Mouse (Mus musculus) kidney, embryonic 16.5 days (tissue): ENCODE results near the gene Sfn. TPM values are rescaled to one million over a fixed set of nuclear protein-coding genes. Genes with fewer than 3 reads are reported as not detected.
A peak's percentile ranks its signal among the peaks of the same experiment; 100 is the strongest.

Experiments used
- ATAC-seq: fragments of 200-750 bp; cut with Nextera tagmentation; 2 replicates; pipeline ENCODE4 v1.8.0; 2017; ENCODE audit warnings: moderate TSS enrichment; ENCODE audit not compliant: low FRiP score, low TSS enrichment
- H3K27ac ChIP-seq: fragments of 300-500 bp; sonication (generic); 2 replicates; pipeline ENCODE4 v1.5.1; 2014; ENCODE audit warnings: low read length
- H3K27me3 ChIP-seq: fragments of 300-500 bp; sonication (generic); 2 replicates; pipeline ENCODE4 v1.6.1; 2014; ENCODE audit warnings: low read length, control low read depth, mixed read lengths; ENCODE audit not compliant: insufficient read depth
- H3K36me3 ChIP-seq: fragments of 300-500 bp; sonication (generic); 2 replicates; pipeline ENCODE4 v1.6.1; 2014; ENCODE audit warnings: low read length, control low read depth, mixed read lengths; ENCODE audit not compliant: insufficient read depth
- H3K4me1 ChIP-seq: fragments of 300-500 bp; sonication (generic); 2 replicates; pipeline ENCODE4 v1.6.1; 2014; ENCODE audit warnings: low read length, control low read depth, mixed read lengths; ENCODE audit not compliant: insufficient read depth
- H3K4me2 ChIP-seq: fragments of 300-500 bp; sonication (generic); replicated peaks from 2 replicates; pipeline ENCODE4 v1.6.1; 2014; ENCODE audit warnings: low read depth, low read length
- H3K4me3 ChIP-seq: fragments of 300-500 bp; sonication (generic); 2 replicates; pipeline ENCODE4 v1.5.1; 2014; ENCODE audit warnings: mild to moderate bottlenecking, low read length
- H3K9ac ChIP-seq: fragments of 300-500 bp; sonication (generic); replicated peaks from 2 replicates; pipeline ENCODE4 v1.6.1; 2014; ENCODE audit warnings: low read length
- H3K9me3 ChIP-seq: fragments of 300-500 bp; sonication (generic); 2 replicates; pipeline ENCODE4 v1.6.1; 2016; ENCODE audit warnings: low read length, control low read depth
- WGBS: fragments of 180-500 bp; shearing (Covaris S2); extraction: QIAGEN DNeasy Blood & Tissue Kit; methylation state at CpG from one replicate; pipeline ENCODE4 v1.1.7; 2014; 5-methylcytosine and 5-hydroxymethylcytosine counted together
- polyA plus RNA-seq: library from polyadenylated mRNA; unstranded; fragments of >200 nt; fragmentation: Nextera tagmentation; extraction: Ambion mirVana; gene quantifications from 2 replicates; pipeline ENCODE4 v1.2.1, GENCODE M21; 2015

Gene Sfn
- polyA plus RNA-seq, 1 experiment from 2014 or later: 20.7 TPM

DNA sequence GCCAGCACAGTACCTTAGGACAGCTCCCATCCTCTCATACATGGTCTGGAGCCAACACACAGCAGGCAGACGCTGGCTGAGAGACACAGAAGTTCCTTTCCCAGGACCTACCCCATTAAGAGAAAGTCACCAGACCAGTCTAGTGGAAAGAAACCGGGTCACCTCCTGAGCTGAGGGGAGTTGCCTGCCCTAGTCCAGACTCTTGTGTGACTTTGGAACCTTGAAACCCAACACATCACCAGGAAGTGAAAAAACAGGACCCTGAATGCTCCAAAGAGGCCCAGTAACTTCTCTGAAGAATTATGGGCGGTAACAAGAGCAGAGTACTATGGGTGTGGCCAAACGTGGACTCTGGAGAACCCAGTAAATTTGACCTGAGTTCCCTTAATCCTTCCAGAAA lies 3.4 kb downstream of the Sfn start:
- Histone ChIP-seq H3K4me3 (no peak overlapping the region), H3K9me3 (no peaks in the 10 kb centered on the region), H3K9ac (no peak overlapping the region), H3K27me3 (peaks cover 23% of the 10 kb centered on the region), H3K36me3 (no peaks in the 10 kb centered on the region; the same call in 1 of the 2 replicates), H3K27ac (peak overlapping the region; percentile 66), H3K4me2 (peak overlapping the region; percentile 92; the same call in 1 of the 2 replicates), H3K4me1 (peaks cover 28% of the 10 kb centered on the region)
- ATAC-seq: no peak
- WGBS: 25% methylated on average over 4 of the region's 4 CpGs

DNA sequence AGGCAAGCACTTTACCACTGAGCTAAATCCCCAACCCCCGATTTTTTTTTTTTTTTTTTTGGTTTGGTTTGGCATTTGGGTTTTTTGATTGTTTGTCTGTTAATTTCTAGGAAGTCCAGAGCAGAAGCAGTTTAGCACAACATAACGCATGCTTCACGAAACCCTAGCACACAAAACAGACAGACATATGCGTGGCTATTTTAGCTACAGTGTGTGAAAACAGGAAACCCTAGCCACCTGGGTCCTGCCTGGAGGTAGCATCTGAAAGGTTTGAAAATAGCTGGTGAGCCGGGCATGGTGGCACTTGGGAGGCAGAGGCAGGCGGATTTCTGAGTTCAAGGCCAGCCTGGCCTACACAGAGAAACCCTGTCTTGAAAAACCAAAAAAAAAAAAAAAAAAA lies 5.9 kb downstream of the Sfn start:
- H3K27ac ChIP-seq: no peak overlapping the region
- H3K9me3 ChIP-seq: no peaks in the 10 kb centered on the region

DNA sequence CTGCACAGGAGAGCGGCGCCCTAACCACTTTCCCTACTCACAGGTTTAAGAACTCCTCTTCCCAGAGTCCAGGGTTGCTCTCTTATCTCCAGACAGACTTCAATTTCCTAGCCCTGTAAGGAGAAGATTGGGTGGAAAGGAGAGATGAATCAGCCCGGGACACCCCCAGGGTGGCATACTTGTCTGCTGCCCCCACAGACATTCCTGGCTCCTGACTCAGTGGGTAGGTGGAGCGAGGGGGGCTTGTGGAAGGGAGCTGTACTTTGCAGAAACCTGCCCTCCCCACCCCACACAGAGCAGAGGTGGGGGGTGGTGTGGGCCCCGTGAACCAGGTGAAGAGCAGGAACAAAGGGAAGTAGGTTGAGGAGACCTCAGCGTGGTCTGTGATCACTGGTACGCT lies 6.4 kb downstream of the Sfn start:
- 69% methylated on average over 7 of the region's 7 CpGs for WGBS
- Histone ChIP-seq H3K4me2 (no peak overlapping the region), H3K4me1 (peaks cover 22% of the 10 kb centered on the region)

More for the DNA sequence above, 5.9 kb downstream of the Sfn start:
- Histone ChIP-seq H3K4me1 (peaks cover 22% of the 10 kb centered on the region), H3K4me2 (no peak overlapping the region), H3K36me3 (peaks cover 7% of the 10 kb centered on the region), H3K9ac (no peak overlapping the region), H3K27me3 (peaks cover 10% of the 10 kb centered on the region), H3K4me3 (no peak overlapping the region)
- WGBS: 81% methylated on average over 6 of the region's 6 CpGs
- no peak for ATAC-seq

DNA sequence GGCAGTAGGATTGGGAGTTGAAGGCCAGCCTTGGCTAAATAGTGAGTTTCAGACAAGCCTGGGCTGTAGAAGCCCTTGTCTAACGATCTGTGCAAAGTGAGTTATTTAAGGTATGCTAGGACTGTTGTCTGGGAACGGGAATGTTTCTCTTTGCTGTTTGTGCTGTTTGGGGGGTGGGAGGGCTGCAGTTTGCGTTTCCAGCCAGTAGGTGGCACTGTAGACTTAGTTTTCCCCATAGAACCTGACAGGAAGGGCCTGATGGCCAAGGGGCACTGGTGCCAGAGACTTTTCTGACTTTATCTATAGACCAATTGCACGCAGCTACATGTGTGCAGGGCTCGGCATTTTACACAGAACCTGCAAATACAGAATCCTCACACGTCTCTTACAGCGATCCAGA lies 9.4 kb downstream of the Sfn start:
- Histone ChIP-seq H3K9me3 (no peaks in the 10 kb centered on the region), H3K4me2 (no peak overlapping the region), H3K4me1 (0 out of 2 replicates have a peak, but pooled peaks cover 3% of the 10 kb centered on the region), H3K27ac (no peak overlapping the region), H3K27me3 (no peaks in the 10 kb centered on the region), H3K4me3 (no peak overlapping the region), H3K9ac (no peak overlapping the region), H3K36me3 (peaks cover 36% of the 10 kb centered on the region)
- WGBS: 30% methylated on average over 7 of the region's 7 CpGs
- ATAC-seq: peak; percentile 65

More for the DNA sequence above, 6.4 kb downstream of the Sfn start:
- ATAC-seq: no peak
- Histone ChIP-seq H3K9me3 (no peaks in the 10 kb centered on the region), H3K27ac (no peak overlapping the region), H3K9ac (no peak overlapping the region), H3K36me3 (peaks cover 11% of the 10 kb centered on the region), H3K4me3 (no peak overlapping the region), H3K27me3 (peaks cover 10% of the 10 kb centered on the region)

DNA sequence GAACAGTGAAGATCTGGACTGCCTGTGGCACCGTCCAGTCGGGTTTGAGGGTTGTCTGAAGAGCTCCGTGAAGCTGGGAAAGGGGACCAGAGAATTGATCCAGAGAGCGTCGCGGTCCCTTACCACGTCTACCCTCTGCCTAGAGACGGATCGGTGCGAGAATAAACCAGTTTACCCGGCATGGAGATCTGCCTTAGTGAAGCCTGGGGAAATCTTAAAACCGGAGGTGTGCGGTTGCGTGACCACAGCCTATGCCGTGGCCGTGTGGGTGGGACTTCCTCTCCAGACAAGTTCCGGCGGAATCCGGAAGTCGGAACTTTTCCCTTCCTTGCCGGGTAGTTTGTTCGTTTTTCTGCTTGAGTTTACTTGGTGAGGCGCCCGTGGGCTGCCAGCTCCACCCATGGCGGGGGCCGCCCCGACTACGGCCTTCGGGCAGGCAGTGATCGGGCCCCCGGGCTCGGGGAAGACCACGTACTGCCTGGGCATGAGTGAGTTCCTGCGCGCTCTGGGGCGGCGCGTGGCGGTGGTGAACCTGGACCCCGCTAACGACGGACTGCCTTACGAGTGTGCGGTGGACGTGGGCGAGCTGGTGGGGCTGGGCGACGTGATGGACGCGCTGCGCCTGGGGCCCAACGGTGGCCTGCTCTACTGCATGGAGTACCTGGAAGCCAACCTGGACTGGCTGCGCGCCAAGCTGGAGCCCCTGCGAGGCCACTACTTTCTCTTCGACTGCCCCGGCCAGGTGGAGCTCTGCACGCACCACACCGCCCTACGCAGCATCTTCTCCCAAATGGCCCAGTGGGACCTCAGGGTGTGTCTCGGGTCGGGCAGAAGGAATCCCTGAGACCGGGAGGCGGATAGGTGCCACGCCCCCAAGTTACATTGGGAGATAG lies 17.7 kb downstream of the Sfn start, which contains the start of gene Gpn2:
Gene Gpn2, plus strand, starts transcription at position 304 of the 893 bp plus-strand sequence.
- no peaks in the 10 kb centered on the region for H3K9me3 ChIP-seq
- peak within 1 kb of the TSS; percentile 99 for H3K4me3 ChIP-seq
- ATAC-seq: peak; percentile 91
- peak within 1 kb of the TSS; percentile 69 for H3K27ac ChIP-seq
- peak within 1 kb of the TSS; percentile 99 for H3K4me2 ChIP-seq
- WGBS: 1% methylated on average over 64 of the region's 65 CpGs
- peaks cover 45% of the 10 kb centered on the region for H3K36me3 ChIP-seq
- H3K27me3 ChIP-seq: no peaks in the 10 kb centered on the region
- peaks cover 12% of the 10 kb centered on the region for H3K4me1 ChIP-seq
- peak within 1 kb of the TSS; percentile 76 for H3K9ac ChIP-seq

DNA sequence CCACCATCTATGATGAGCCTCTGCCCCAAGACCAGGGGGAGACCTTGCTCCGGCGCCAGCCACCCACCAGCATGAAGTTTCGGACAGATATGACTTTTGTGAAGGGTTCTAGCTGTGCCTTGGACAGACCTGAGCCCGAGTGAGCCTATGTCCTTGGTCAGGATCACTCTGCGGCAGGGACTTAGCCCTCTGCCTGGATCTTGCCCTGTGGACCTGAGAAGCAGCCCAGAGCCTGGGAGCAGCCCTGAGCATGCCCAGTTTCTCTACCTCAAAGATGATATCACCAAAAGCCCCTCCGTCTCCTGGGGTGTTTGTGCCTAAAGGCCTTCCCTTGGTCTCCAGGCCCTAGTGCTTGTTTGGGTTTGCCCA lies 18.3 kb downstream of the Sfn start:
- Histone ChIP-seq H3K9me3 (no peaks in the 10 kb centered on the region), H3K4me1 (peaks cover 12% of the 10 kb centered on the region), H3K36me3 (peaks cover 46% of the 10 kb centered on the region), H3K4me3 (peak overlapping the region; percentile 99), H3K4me2 (peak overlapping the region; percentile 99), H3K9ac (peak overlapping the region; percentile 76), H3K27ac (peak overlapping the region; percentile 69), H3K27me3 (no peaks in the 10 kb centered on the region)
- WGBS: 65% methylated on average over 6 of the region's 6 CpGs
- peak; percentile 21 for ATAC-seq

DNA sequence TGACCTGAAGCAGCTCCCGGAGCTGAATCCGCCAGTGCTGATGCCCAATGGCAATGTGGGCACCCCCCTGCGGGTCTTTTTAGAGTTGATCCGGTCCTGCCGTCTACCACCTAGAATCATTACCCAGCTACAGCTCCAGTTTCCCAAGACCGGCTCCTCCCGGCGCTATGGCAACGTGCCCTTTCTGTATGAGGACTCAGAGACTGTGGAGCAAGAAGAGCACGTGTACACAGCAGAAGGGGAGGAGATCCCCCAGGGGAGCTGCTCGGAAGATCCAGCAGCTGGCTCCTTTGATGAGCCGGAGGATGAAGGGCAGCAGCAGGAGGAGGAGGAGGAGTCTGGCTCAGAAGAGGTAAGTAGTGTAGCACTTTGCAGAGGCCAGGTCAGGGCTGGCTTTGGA lies 24.0 kb downstream of the Sfn start:
- ATAC-seq: no peak
- peaks cover 6% of the 10 kb centered on the region for H3K4me1 ChIP-seq
- peaks cover 38% of the 10 kb centered on the region for H3K36me3 ChIP-seq
- H3K4me3 ChIP-seq: no peak overlapping the region
- H3K27ac ChIP-seq: no peak overlapping the region
- no peaks in the 10 kb centered on the region for H3K27me3 ChIP-seq
- no peak overlapping the region for H3K4me2 ChIP-seq
- H3K9me3 ChIP-seq: no peaks in the 10 kb centered on the region
- no peak overlapping the region for H3K9ac ChIP-seq
- 74% methylated on average over 12 of the region's 12 CpGs for WGBS

DNA sequence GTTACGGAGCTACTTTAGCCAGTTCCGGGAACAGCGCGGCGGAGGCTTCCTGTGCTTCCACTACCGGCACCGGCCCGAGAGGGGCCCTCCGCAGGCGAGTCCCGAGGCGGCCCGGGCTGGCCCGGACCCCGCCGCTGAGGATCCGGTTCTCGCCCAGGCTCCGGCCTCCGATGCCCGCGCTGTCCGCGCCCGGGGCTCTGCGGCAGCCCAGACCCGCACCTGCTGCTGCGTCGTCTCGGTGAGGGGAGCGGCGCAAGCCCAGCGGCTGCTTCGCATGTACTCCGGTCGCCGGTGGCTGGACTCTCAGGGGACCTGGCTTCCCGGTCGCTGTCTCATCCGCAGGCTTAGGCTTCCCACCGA lies 27.1 kb downstream of the Sfn start:
- no peak for ATAC-seq
- H3K4me3 ChIP-seq: peak overlapping the region; percentile 95
- under 1% methylated on average over 41 of the region's 41 CpGs for WGBS
- H3K4me2 ChIP-seq: peak overlapping the region; percentile 85
- peak overlapping the region; percentile 92 for H3K9ac ChIP-seq
- H3K27ac ChIP-seq: peak overlapping the region; percentile 90; the same call in 1 of the 2 replicates
- peaks cover 8% of the 10 kb centered on the region for H3K4me1 ChIP-seq
- H3K9me3 ChIP-seq: no peaks in the 10 kb centered on the region
- no peaks in the 10 kb centered on the region for H3K27me3 ChIP-seq
- H3K36me3 ChIP-seq: peaks cover 20% of the 10 kb centered on the region; the same call in 1 of the 2 replicates

DNA sequence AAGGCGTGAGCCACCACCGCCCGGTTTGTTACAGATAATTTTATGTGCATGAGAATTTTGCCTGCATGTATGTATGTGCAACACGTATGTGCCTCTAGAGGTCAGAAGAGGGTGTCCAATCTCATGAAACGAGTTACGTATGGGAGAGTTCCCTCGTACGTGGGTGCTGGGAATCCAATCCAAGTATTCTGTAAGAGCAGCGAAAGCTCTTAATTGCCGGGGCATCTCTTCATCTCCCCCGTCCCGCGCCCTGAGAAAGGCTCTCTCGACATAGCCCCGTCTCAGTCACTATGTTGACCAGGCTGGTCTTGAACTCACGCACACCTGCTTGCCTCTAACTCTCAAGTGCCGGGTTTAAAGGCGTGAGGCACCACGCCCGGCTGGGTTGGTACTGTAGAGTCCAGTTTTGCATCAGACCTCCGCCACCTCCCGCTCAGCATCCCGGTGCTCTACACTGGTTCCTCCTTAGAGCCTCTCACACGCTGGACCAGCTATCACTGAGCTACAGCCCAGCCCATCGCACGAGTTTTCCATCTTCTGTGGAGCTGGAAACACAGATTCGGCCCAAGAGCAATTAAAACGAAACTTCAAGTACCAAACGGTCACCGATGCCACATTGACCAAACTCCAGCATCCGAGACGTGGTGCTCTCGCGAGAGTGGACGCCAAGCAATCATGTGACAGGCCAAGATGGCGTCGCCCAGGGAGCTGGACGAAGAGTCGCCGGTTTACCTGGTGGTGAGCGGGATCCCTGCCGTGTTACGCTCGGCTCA lies 27.7 kb downstream of the Sfn start, which contains the start of gene Gpatch3:
Gene Gpatch3, plus strand, starts transcription at position 676 of the 773 bp plus-strand sequence.
- H3K9me3 ChIP-seq: no peaks in the 10 kb centered on the region
- peaks cover 14% of the 10 kb centered on the region; the same call in 1 of the 2 replicates for H3K36me3 ChIP-seq
- H3K4me3 ChIP-seq: peak within 1 kb of the TSS; percentile 95
- peak within 1 kb of the TSS; percentile 90 for H3K27ac ChIP-seq
- whole genome bisulfite sequencing: 6% methylated on average over 44 of the region's 44 CpGs
- no peaks in the 10 kb centered on the region for H3K27me3 ChIP-seq
- peak; percentile 87 for ATAC-seq
- H3K4me2 ChIP-seq: peak within 1 kb of the TSS; percentile 85
- peak within 1 kb of the TSS; percentile 92 for H3K9ac ChIP-seq
- peaks cover 11% of the 10 kb centered on the region for H3K4me1 ChIP-seq
